Mouse (Mus musculus) liver, postnatal 0 days (tissue): Measurements from ENCODE around the gene 1700088E04Rik.

Experiments
- CTCF ChIP-seq: sonication (generic); IDR thresholded peaks from 2 replicates; pipeline ENCODE4 v1.5.1; 2016; ENCODE audit warnings: antibody characterized with exemption, low read depth
- EP300 ChIP-seq: IDR thresholded peaks from 2 replicates; pipeline ENCODE4 v1.6.1; 2016; ENCODE audit warnings: antibody characterized with exemption, low read depth, mild to moderate bottlenecking

DNA sequence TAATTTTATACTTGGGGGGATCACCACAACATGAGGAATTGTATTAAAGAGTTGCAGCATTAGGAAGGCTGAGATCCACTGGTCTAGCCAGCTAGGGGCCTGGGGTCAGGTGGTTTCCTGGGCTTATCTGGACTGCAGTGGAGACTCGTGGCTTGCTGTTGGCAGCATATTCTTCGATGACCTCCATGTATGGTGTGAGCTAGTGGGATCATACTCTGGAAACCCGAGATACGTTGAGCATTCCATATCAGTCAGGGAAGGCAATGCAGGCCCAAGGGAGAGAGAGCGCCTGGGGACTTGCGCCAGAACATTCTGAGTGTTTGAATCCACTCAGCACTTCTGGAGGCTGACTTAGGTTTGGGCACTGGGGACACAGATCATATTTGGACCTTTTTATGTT lies 17.3 kb downstream of the 1700088E04Rik start:
- no peak for TF ChIP-seq CTCF
- no peak for TF ChIP-seq EP300
